Mouse (Mus musculus) mouse trophoblast stem cell (cell line): Measurements from ENCODE around the gene Arhgap19.

Experiments
- in situ Hi-C, 2 experiments: fragments of 300-500 bp; cut with MseI, MboI; formaldehyde crosslinking; loops; 2 replicates in 1 of 2; 3 replicates in 1 of 2; pipeline ENCODE4 v1.15.1; 2025

Arhgap19 gene

GRCm38 (mm10) chr19:41743396-41743795, 58.5 kb downstream of the Arhgap19 start, which contains the start of gene Slit1:
Gene Slit1, minus strand, starts transcription at chr19:41743665.
- in situ Hi-C loops, result no loop called here

- in situ Hi-C loops, result no loop called here
These were observed 63.0 kb downstream of the Arhgap19 start for GRCm38 (mm10) chr19:41738896-41739295.

- in situ Hi-C loops, result no loop called here
These were observed 63.4 kb downstream of the Arhgap19 start for GRCm38 (mm10) chr19:41738429-41738805.

GRCm38 (mm10) chr19:41737657-41738428, 64.0 kb downstream of the Arhgap19 start:
- in situ Hi-C loops, result no loop called here

- in situ Hi-C loops, result no loop called here
These were observed 67.2 kb downstream of the Arhgap19 start for GRCm38 (mm10) chr19:41734685-41735084.

GRCm38 (mm10) chr19:41725491-41725890, 76.4 kb downstream of the Arhgap19 start:
- in situ Hi-C loops, result no loop called here

- in situ Hi-C loops, result no loop called here
These were observed 76.9 kb downstream of the Arhgap19 start for GRCm38 (mm10) chr19:41724831-41725470.

GRCm38 (mm10) chr19:41723337-41723736, 78.5 kb downstream of the Arhgap19 start:
- in situ Hi-C loops, result no loop called here

GRCm38 (mm10) chr19:41719436-41719835, 82.4 kb downstream of the Arhgap19 start:
- in situ Hi-C loops, result no loop called here
